Mouse (Mus musculus) CH12F3 (cell line): ENCODE measurements around the gene Ttc8.

ENCODE experiments used
- in situ Hi-C: fragments of 300-500 bp; cut with MboI; formaldehyde crosslinking; loops from 2 replicates; pipeline ENCODE4 v1.14.3; 2020; ENCODE audit warnings: low sequenced_read_pairs

Gene Ttc8

DNA sequence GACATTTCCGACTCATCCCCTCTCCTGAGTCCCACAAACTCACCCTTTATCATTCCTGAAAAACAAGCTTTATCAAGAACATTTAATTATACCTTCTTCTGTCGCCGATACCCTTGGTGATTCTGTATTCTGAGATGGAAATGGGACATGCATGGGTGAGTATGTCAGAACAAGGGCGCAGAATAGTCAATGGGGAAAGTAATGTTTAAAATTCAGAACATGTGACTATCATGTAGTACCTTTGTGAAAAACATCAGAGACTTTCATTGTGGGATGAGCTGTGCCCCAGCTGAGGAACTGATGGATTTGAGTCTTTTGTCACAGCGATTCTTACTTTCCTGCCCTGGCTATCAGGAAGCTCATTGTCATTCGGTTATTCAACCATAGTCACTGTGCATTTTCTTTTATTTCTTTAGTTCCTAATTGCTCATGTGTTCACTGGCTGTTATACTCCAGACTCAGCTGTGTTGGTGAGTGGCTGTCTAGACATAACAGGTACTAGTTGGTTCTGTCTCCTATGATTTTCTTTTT lies 104.1 kb downstream of the Ttc8 start:
- in situ Hi-C loops = no loop called here

DNA sequence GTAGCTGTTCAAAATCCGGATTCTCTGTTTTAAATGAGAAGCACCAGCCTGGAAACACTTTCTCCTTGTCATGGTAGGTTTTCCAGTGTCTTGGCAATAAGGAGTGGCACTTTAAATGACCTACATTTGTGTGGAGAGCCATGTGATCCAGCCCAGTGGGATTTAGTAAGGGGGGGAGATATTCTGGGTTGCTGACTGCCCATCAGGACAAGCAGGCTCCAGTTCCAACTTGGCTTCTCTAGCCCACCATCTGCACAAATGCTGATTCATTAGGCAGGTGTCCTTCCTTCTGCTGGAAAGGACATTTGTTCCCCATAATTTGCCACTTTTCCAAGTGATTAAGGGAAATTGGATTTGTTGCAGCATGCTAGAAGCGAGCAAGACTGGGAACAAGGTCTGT lies 105.9 kb downstream of the Ttc8 start:
- in situ Hi-C loops = no loop called here

DNA sequence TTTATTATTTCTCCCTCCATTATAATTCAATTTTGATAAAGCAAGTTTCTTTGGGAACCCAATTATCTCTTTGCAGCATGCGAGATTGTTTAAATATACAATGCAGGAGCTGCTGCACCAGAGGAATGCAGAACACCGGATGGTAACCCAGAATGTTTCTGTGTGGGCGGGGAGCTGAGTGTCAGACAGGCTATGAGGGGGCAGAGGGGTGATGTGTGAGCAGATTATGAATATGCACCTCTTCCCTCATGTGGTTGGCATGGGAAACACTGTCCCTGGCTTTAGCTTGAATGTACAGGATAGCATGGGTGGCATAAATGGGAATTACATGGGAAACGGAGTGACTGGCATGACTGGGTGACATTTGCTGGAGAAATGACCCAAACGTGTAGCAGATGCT lies 108.3 kb downstream of the Ttc8 start:
- in situ Hi-C loops = no loop called here

- in situ Hi-C loops = no loop called here
Observed at GRCm38 (mm10) chr12:99030022-99030421, 109.6 kb downstream of the Ttc8 start.
